Mouse (Mus musculus): ENCODE data around the gene Bola1. TPM values are rescaled to one million over a fixed set of nuclear protein-coding genes. Genes with fewer than 3 reads are reported as not detected.
"Not testable (repeated sequence)": the region's sequence is repeated elsewhere in the genome, so short reads cannot be mapped to it uniquely, and the experiment has no call there.

Gene Bola1
- polyA plus RNA-seq, 1 experiment from 2014 or later: 51.6 TPM

DNA sequence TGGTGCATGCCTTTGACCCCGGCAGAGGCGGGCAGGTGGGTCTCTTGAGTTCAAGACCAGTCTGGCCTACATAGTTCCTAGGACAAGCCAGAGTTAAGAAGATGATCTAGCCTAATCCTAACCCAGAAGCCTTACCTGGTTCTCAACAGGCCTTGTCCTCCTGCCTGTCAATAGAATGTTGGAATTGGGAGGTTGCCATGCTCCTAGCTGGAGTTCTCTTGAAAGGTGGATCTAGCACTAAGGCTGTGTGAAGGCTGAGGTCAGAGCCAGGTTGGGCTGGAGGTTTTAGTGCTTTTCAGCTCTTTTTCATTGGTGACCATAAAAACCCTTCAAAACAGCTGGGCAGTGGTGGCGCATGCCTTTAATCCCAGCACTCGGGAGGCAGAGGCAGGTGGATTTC lies 41.1 kb downstream of the Bola1 start:
- no peak overlapping the region for H3K4me3 ChIP-seq (ENCODE audit: low read length)
- H3K4me2 ChIP-seq (ENCODE audit: low read depth, low read length): no peak overlapping the region
- H3K9me3 ChIP-seq (ENCODE audit: control insufficient read depth, low read length): no peaks in the 10 kb centered on the region
- H3K9ac ChIP-seq (ENCODE audit: low read length): no peak overlapping the region
- peaks cover 24% of the 10 kb centered on the region for H3K4me1 ChIP-seq (replicated peaks; ENCODE audit: control insufficient read depth, insufficient read depth, low read length)
- peaks cover 37% of the 10 kb centered on the region for H3K36me3 ChIP-seq (ENCODE audit: control insufficient read depth, insufficient read depth, low read length)
- no peak overlapping the region for H3K27ac ChIP-seq (ENCODE audit: low read length)
- ATAC-seq (ENCODE audit: low read depth): no peak
- no peaks in the 10 kb centered on the region for H3K27me3 ChIP-seq (ENCODE audit: control insufficient read depth, insufficient read depth, low read depth, low read length)
- 84% methylated on average over 4 of the region's 4 CpGs for WGBS

DNA sequence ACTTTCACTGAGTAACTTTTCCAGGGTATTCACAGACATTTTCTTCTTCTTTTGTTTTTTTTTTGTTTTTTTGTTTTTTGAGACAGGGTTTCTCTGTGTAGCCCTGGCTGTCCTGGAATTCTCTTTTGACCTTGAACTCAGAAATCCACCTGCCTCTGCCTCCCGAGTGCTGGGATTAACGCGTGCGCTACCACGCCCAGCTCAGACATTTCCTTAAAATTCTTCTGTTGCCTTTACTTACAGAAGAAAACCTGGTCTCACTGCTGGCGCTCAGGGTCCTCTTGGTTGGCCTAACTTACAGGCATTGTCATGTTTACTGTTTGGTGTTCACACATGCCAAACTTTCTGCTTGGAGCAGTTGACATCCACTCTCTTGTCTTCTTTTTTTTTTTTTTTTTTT lies 44.3 kb downstream of the Bola1 start:
- Histone ChIP-seq H3K9me3 (ENCODE audit: control insufficient read depth, low read length) (no peaks in the 10 kb centered on the region), H3K9ac (ENCODE audit: low read length) (no peak overlapping the region), H3K36me3 (ENCODE audit: control insufficient read depth, insufficient read depth, low read length) (peaks cover 37% of the 10 kb centered on the region), H3K27ac (ENCODE audit: low read length) (no peak overlapping the region), H3K4me2 (ENCODE audit: low read depth, low read length) (no peak overlapping the region), H3K4me1 (replicated peaks; ENCODE audit: control insufficient read depth, insufficient read depth, low read length) (peaks cover 24% of the 10 kb centered on the region), H3K4me3 (ENCODE audit: low read length) (no peak overlapping the region), H3K27me3 (ENCODE audit: control insufficient read depth, insufficient read depth, low read depth, low read length) (no peaks in the 10 kb centered on the region)
- WGBS: 93% methylated on average over 6 of the region's 6 CpGs
- no peak for ATAC-seq (ENCODE audit: low read depth)

DNA sequence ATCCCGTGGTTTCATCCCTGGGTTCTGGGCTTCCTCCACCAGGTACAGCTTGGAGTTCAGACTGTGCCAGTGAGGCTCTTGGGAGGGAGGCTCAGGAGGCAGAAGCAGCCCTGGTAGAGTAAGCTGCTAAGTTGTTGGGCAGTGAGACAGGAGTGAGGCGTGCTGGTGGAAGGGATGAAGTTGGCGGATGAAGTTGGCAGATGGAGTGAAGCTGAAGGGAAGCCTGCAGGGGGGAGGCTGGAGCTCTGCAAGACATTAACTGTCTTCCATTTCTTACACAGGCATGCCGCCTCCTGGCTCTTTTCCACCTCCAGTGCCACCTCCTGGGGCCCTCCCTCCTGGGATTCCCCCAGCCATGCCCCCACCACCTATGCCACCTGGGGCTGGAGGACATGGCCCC lies 45.5 kb downstream of the Bola1 start:
- not testable (repeated sequence) for H3K9ac ChIP-seq (ENCODE audit: low read length); H3K9me3 ChIP-seq (ENCODE audit: control insufficient read depth, low read length); H3K27me3 ChIP-seq (ENCODE audit: control insufficient read depth, insufficient read depth, low read depth, low read length); H3K27ac ChIP-seq (ENCODE audit: low read length); H3K4me3 ChIP-seq (ENCODE audit: low read length); H3K4me2 ChIP-seq (ENCODE audit: low read depth, low read length); ATAC-seq (ENCODE audit: low read depth)
- Histone ChIP-seq H3K4me1 (replicated peaks; ENCODE audit: control insufficient read depth, insufficient read depth, low read length) (peaks cover 24% of the 10 kb centered on the region), H3K36me3 (ENCODE audit: control insufficient read depth, insufficient read depth, low read length) (peaks cover 37% of the 10 kb centered on the region)
- 81% methylated on average over 4 of the region's 4 CpGs for WGBS

DNA sequence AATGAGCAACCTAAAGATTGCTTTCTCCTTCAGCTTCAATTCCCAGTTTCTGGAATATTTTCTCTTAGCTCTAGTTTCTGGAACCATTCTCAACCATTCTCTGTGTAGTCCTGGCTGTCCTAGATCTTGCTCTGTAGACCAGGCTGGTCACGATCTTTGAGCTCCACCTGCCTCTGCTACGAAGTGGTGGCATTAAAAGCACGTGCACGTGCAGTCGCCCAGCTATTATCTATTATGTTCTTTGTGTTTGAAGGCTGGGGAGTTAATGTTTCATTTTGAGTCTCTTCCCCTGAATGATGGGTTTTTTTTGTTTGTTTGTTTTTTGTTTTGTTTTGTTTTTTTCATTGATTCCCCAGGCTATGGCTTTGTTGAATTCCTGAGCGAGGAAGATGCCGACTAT lies 46.3 kb downstream of the Bola1 start:
- Histone ChIP-seq H3K27ac (ENCODE audit: low read length) (no peak overlapping the region), H3K36me3 (ENCODE audit: control insufficient read depth, insufficient read depth, low read length) (peaks cover 33% of the 10 kb centered on the region), H3K9ac (ENCODE audit: low read length) (peak overlapping the region; percentile 90), H3K4me3 (ENCODE audit: low read length) (peak overlapping the region; percentile 96), H3K4me1 (replicated peaks; ENCODE audit: control insufficient read depth, insufficient read depth, low read length) (peaks cover 28% of the 10 kb centered on the region), H3K4me2 (ENCODE audit: low read depth, low read length) (peak overlapping the region; percentile 80), H3K27me3 (ENCODE audit: control insufficient read depth, insufficient read depth, low read depth, low read length) (no peaks in the 10 kb centered on the region), H3K9me3 (ENCODE audit: control insufficient read depth, low read length) (no peaks in the 10 kb centered on the region)
- no peak for ATAC-seq (ENCODE audit: low read depth)
- WGBS: 33% methylated on average over 7 of the region's 7 CpGs

DNA sequence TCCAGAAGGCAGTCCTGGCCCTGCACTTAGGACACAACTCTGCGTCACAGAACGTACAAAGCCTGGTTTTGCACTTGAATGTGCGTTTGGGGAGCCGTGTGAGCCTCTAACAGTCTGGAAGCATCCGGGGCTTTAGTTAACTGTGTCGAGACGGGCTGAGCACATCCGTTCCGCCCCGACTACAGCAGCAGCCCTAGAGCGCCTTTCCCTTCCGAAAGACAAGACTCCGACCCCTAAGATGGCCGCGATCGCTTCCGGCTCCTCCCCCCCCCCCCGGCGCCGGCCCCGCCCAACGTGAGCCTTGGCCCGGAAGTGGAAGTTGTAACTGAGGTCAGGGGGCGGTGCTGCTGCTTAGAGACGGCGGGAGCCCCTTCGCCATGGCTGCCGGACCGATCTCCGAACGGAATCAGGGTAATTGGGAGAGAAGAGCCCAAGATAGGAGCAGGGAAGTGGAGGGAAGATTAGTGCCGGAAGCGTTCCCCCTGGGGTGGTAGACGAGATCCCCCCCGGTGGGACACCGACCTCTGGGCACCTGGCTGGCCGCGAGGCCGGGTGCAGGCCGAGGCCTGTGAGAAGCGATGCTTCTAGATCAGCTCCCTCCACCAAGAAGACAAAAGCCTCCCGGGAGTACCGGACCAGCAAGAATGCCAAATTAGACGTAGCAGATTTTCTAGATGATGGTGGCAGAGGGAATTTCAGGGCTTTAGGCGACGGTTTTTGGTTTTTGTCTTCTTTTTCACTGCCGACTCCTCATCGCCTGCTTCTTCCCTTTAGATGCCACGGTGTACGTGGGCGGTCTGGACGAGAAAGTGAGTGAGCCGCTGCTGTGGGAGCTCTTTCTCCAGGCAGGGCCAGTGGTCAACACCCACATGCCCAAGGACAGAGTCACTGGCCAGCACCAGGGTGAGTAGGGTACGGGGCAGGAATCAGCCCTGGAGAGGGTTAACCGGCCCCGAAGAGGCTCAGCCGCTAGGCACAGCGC lies 47.0 kb downstream of the Bola1 start, which contains the start of gene Sf3b4:
Gene Sf3b4 (plus strand): TSS at position 136 of the 982 bp plus-strand sequence.
- Histone ChIP-seq H3K4me2 (ENCODE audit: low read depth, low read length) (peak within 1 kb of the TSS; percentile 90), H3K9ac (ENCODE audit: low read length) (peak within 1 kb of the TSS; percentile 96), H3K27ac (ENCODE audit: low read length) (peak within 1 kb of the TSS; percentile 100), H3K27me3 (ENCODE audit: control insufficient read depth, insufficient read depth, low read depth, low read length) (no peaks in the 10 kb centered on the region), H3K4me1 (replicated peaks; ENCODE audit: control insufficient read depth, insufficient read depth, low read length) (peaks cover 31% of the 10 kb centered on the region), H3K9me3 (ENCODE audit: control insufficient read depth, low read length) (no peaks in the 10 kb centered on the region), H3K36me3 (ENCODE audit: control insufficient read depth, insufficient read depth, low read length) (peaks cover 29% of the 10 kb centered on the region), H3K4me3 (ENCODE audit: low read length) (peak within 1 kb of the TSS; percentile 96)
- peak; percentile 95 for ATAC-seq (ENCODE audit: low read depth)
- WGBS: under 1% methylated on average over 55 of the region's 58 CpGs

DNA sequence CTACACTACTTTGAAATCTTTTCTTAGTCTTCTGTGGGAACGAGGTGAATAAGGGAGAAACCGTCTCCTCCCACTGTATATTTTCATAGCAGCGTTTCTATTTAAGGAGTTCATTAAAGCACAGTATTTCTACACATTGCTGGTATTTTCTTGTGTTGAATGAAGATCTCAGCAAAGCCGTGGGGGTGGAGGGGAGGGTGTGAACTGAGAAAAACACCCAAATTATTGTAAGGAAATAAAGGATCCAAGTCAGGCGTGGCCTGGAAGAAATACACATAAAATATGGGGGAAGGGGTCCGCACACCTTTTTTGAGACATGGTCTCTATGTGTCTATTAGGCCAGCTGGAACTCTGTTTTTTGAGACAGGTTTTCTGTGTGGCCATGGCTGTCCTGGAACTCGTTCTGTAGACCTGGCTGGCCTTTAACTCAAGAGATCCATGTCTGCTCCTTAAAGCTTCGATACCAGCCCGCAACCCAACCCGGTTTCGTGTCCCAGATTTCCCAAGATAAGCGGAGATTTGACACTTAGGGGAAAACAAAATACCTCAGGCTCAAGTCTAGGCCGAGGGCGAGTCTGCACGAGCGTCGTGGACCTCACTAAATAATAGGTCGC lies 47.8 kb downstream of the Bola1 start:
- Histone ChIP-seq H3K4me2 (ENCODE audit: low read depth, low read length) (peak overlapping the region; percentile 90), H3K9me3 (ENCODE audit: control insufficient read depth, low read length) (no peaks in the 10 kb centered on the region), H3K27ac (ENCODE audit: low read length) (peak overlapping the region; percentile 100), H3K4me3 (ENCODE audit: low read length) (peak overlapping the region; percentile 96), H3K9ac (ENCODE audit: low read length) (peak overlapping the region; percentile 96), H3K36me3 (ENCODE audit: control insufficient read depth, insufficient read depth, low read length) (peaks cover 25% of the 10 kb centered on the region), H3K27me3 (ENCODE audit: control insufficient read depth, insufficient read depth, low read depth, low read length) (no peaks in the 10 kb centered on the region), H3K4me1 (replicated peaks; ENCODE audit: control insufficient read depth, insufficient read depth, low read length) (peaks cover 31% of the 10 kb centered on the region)
- peak; percentile 21 for ATAC-seq (ENCODE audit: low read depth)
- 12% methylated on average over 18 of the region's 18 CpGs for WGBS

DNA sequence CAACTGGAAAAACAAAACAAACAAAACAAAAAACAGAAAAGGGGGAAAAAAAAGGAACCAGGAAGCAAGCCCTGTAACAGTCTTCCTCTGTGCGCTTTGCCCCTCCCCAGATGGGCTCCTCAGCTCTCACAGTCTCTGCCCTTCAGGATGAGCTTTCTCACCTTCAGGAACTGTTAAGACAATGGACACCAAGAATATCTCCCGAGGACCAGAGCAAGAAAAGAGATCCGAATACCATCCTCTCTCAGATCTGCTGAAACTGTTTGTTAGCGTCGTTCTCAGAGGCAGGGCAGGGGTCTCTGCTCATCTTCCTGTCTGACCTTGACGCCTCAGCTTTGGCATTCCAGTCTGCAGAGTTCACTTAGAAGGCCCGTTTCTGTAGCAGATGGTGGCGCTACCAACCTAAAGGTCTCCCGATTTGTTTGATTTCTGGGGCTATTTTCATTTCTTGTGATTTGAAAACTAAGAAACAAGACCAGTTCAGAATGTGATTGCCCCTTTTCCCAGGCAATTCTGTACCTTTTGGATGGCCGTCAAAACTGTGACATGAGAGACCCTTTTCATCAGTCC lies 48.4 kb downstream of the Bola1 start:
- peaks cover 18% of the 10 kb centered on the region for H3K36me3 ChIP-seq (ENCODE audit: control insufficient read depth, insufficient read depth, low read length)
- 44% methylated on average over 10 of the region's 10 CpGs for WGBS
- H3K4me1 ChIP-seq (replicated peaks; ENCODE audit: control insufficient read depth, insufficient read depth, low read length): peaks cover 31% of the 10 kb centered on the region

DNA sequence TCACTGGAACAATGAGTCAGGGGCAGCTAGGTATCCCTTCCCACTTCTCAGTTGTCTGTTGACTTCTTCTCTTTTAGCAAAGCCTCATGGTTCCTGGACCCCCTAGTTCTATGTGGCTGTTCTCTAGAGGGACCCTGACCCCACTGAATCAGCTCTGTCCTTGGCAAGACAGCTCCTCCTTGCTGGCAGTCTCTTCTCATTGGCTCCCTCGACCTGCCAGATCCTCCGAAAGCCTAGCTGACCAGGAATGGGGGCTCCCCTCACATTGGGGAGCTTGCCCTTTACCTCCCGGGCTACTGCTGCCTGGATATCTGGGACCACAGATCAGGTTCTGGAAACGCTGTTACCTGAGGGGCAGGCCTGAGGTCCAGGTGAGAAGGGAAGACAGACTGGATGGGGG lies 49.2 kb downstream of the Bola1 start:
- Histone ChIP-seq H3K9me3 (ENCODE audit: control insufficient read depth, low read length) (no peaks in the 10 kb centered on the region), H3K27me3 (ENCODE audit: control insufficient read depth, insufficient read depth, low read depth, low read length) (no peaks in the 10 kb centered on the region), H3K4me3 (ENCODE audit: low read length) (no peak overlapping the region), H3K4me1 (replicated peaks; ENCODE audit: control insufficient read depth, insufficient read depth, low read length) (peaks cover 31% of the 10 kb centered on the region), H3K4me2 (ENCODE audit: low read depth, low read length) (no peak overlapping the region), H3K36me3 (ENCODE audit: control insufficient read depth, insufficient read depth, low read length) (peaks cover 15% of the 10 kb centered on the region), H3K27ac (ENCODE audit: low read length) (no peak overlapping the region), H3K9ac (ENCODE audit: low read length) (no peak overlapping the region; the same call in 1 of the 2 replicates)
- ATAC-seq (ENCODE audit: low read depth): no peak
- WGBS: 81% methylated on average over 4 of the region's 4 CpGs

More for the DNA sequence above, 48.4 kb downstream of the Bola1 start:
- ATAC-seq (ENCODE audit: low read depth): no peak
- Histone ChIP-seq H3K4me2 (ENCODE audit: low read depth, low read length) (peak overlapping the region; percentile 90), H3K27me3 (ENCODE audit: control insufficient read depth, insufficient read depth, low read depth, low read length) (no peaks in the 10 kb centered on the region), H3K9me3 (ENCODE audit: control insufficient read depth, low read length) (no peaks in the 10 kb centered on the region), H3K27ac (ENCODE audit: low read length) (peak overlapping the region; percentile 100), H3K9ac (ENCODE audit: low read length) (peak overlapping the region; percentile 96), H3K4me3 (ENCODE audit: low read length) (peak overlapping the region; percentile 96)
